Mouse (Mus musculus): ENCODE measurements at regions not wholly inside any gene's neighbourhood (a gene's known extent, or its start where the extent isn't known, plus 50 kb on each side); places are given as distances from the start of the nearest gene placed in this dataset.

DNA sequence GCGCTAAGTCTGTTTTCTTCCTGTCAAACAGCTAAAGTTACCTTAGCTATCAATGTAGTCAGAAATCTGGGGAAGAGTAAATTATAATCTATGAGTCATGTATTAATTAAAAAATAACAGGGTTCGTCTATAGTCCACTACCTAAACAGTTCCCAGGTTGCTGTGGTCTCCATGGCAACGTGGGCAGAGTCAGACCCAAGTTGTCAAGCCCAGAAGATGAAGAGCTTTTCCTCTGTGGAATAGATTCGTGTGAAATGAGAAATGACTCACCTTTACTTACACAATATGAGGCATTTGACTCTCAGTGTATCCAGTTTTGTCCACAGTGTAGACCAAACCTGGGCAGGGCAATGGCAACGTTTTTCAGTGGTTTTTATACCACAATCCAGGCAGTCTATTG, 149.2 kb downstream of the Tmem17 start:
- ATAC-seq (ENCODE audit: low FRiP score, low TSS enrichment) (no peak), DNase-seq (peak; percentile 39)
- H3K36me3 ChIP-seq (ENCODE audit: control insufficient read depth, insufficient read depth, low read length), result no peaks in the 10 kb centered on the region
- no peaks in the 10 kb centered on the region for H3K27me3 ChIP-seq (ENCODE audit: control insufficient read depth, insufficient read depth, low read length)
- H3K4me1 ChIP-seq (ENCODE audit: control insufficient read depth, insufficient read depth, low read length), result no peaks in the 10 kb centered on the region
- no peak overlapping the region for H3K27ac ChIP-seq (replicated peaks; ENCODE audit: low read depth, low read length)
- H3K4me2 ChIP-seq (ENCODE audit: low read length), result no peak overlapping the region
- no peak overlapping the region for H3K9ac ChIP-seq (replicated peaks; ENCODE audit: low read length)
- no peaks in the 10 kb centered on the region for H3K9me3 ChIP-seq (ENCODE audit: control insufficient read depth, low read length)
- H3K4me3 ChIP-seq (replicated peaks; ENCODE audit: low read depth, low read length), result no peak overlapping the region
- WGBS, result 52% methylated on average over 5 of the region's 5 CpGs

- DNase-seq (no peak), ATAC-seq (ENCODE audit: low FRiP score, low TSS enrichment) (peak; percentile 39; the same call in 1 of the 2 replicates)
- Histone ChIP-seq H3K4me1 (ENCODE audit: control insufficient read depth, insufficient read depth, low read length) (no peaks in the 10 kb centered on the region), H3K4me3 (replicated peaks; ENCODE audit: low read depth, low read length) (no peak overlapping the region), H3K27me3 (ENCODE audit: control insufficient read depth, insufficient read depth, low read length) (no peaks in the 10 kb centered on the region), H3K9me3 (ENCODE audit: control insufficient read depth, low read length) (no peaks in the 10 kb centered on the region), H3K9ac (replicated peaks; ENCODE audit: low read length) (no peak overlapping the region), H3K27ac (replicated peaks; ENCODE audit: low read depth, low read length) (no peak overlapping the region), H3K4me2 (ENCODE audit: low read length) (no peak overlapping the region), H3K36me3 (ENCODE audit: control insufficient read depth, insufficient read depth, low read length) (no peaks in the 10 kb centered on the region)
- WGBS, result 57% methylated on average over 11 of the region's 12 CpGs
Observed at GRCm38 (mm10) chr11:22661713-22662551, 150.0 kb downstream of the Tmem17 start.

GRCm38 (mm10) chr11:22665978-22666377, 154.1 kb downstream of the Tmem17 start:
- 62% methylated on average over 4 of the region's 4 CpGs for WGBS

DNA sequence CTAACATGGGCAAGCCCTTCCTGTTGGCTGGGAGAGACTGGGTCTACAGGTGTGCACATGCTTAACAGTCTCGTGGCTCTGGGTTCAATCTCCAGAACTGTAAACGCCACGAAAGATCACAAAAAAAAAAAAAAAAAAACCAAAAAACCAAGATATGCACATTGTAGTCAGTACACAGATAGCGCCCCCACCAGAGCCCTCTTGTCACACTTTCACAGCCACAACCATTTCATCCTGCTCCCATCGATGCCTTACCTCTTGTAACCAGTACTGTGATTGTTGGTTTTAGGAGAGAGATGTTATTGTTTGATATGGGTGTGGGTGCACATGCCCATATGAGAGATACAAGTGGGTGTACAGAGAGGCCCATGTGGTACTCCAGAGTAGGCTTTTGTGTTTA, 154.5 kb downstream of the Tmem17 start:
- Histone ChIP-seq H3K36me3 (ENCODE audit: control insufficient read depth, insufficient read depth, low read length) (no peaks in the 10 kb centered on the region), H3K27me3 (ENCODE audit: control insufficient read depth, insufficient read depth, low read length) (no peaks in the 10 kb centered on the region), H3K9ac (replicated peaks; ENCODE audit: low read length) (no peak overlapping the region), H3K9me3 (ENCODE audit: control insufficient read depth, low read length) (no peaks in the 10 kb centered on the region), H3K4me2 (ENCODE audit: low read length) (no peak overlapping the region), H3K4me3 (replicated peaks; ENCODE audit: low read depth, low read length) (no peak overlapping the region), H3K27ac (replicated peaks; ENCODE audit: low read depth, low read length) (no peak overlapping the region), H3K4me1 (ENCODE audit: control insufficient read depth, insufficient read depth, low read length) (peaks cover under 1% of the 10 kb centered on the region; the same call in 1 of the 2 replicates)
- DNase-seq (no peak), ATAC-seq (ENCODE audit: low FRiP score, low TSS enrichment) (no peak)
- 89% methylated on average over 5 of the region's 5 CpGs for WGBS

More at GRCm38 (mm10) chr11:22665978-22666377, 154.1 kb downstream of the Tmem17 start:
- Histone ChIP-seq H3K4me1 (ENCODE audit: control insufficient read depth, insufficient read depth, low read length) (no peaks in the 10 kb centered on the region), H3K4me2 (ENCODE audit: low read length) (no peak overlapping the region), H3K36me3 (ENCODE audit: control insufficient read depth, insufficient read depth, low read length) (no peaks in the 10 kb centered on the region), H3K9me3 (ENCODE audit: control insufficient read depth, low read length) (no peaks in the 10 kb centered on the region), H3K9ac (replicated peaks; ENCODE audit: low read length) (no peak overlapping the region), H3K27me3 (ENCODE audit: control insufficient read depth, insufficient read depth, low read length) (no peaks in the 10 kb centered on the region), H3K27ac (replicated peaks; ENCODE audit: low read depth, low read length) (no peak overlapping the region), H3K4me3 (replicated peaks; ENCODE audit: low read depth, low read length) (no peak overlapping the region)
- DNase-seq (no peak), ATAC-seq (ENCODE audit: low FRiP score, low TSS enrichment) (no peak)

GRCm38 (mm10) chr11:22668220-22668619, 156.3 kb downstream of the Tmem17 start:
- Histone ChIP-seq H3K27me3 (ENCODE audit: control insufficient read depth, insufficient read depth, low read length) (no peaks in the 10 kb centered on the region), H3K9ac (replicated peaks; ENCODE audit: low read length) (no peak overlapping the region), H3K27ac (replicated peaks; ENCODE audit: low read depth, low read length) (no peak overlapping the region), H3K9me3 (ENCODE audit: control insufficient read depth, low read length) (no peaks in the 10 kb centered on the region), H3K4me3 (replicated peaks; ENCODE audit: low read depth, low read length) (no peak overlapping the region), H3K4me2 (ENCODE audit: low read length) (no peak overlapping the region), H3K4me1 (ENCODE audit: control insufficient read depth, insufficient read depth, low read length) (peaks cover 13% of the 10 kb centered on the region), H3K36me3 (ENCODE audit: control insufficient read depth, insufficient read depth, low read length) (no peaks in the 10 kb centered on the region)
- DNase-seq (no peak), ATAC-seq (ENCODE audit: low FRiP score, low TSS enrichment) (no peak)
- 74% methylated on average over 2 of the region's 2 CpGs for WGBS

- no peak for DNase-seq
- no peak overlapping the region for H3K27ac ChIP-seq (replicated peaks; ENCODE audit: low read depth, low read length)
- WGBS, result 74% methylated on average over 4 of the region's 4 CpGs
- no peak overlapping the region for H3K4me3 ChIP-seq (replicated peaks; ENCODE audit: low read depth, low read length)
- no peak overlapping the region for H3K4me2 ChIP-seq (ENCODE audit: low read length)
- H3K4me1 ChIP-seq (ENCODE audit: control insufficient read depth, insufficient read depth, low read length), result peaks cover 13% of the 10 kb centered on the region
- no peaks in the 10 kb centered on the region for H3K36me3 ChIP-seq (ENCODE audit: control insufficient read depth, insufficient read depth, low read length)
- no peak for ATAC-seq (ENCODE audit: low FRiP score, low TSS enrichment)
- no peaks in the 10 kb centered on the region for H3K9me3 ChIP-seq (ENCODE audit: control insufficient read depth, low read length)
- no peak overlapping the region for H3K9ac ChIP-seq (replicated peaks; ENCODE audit: low read length)
- no peaks in the 10 kb centered on the region for H3K27me3 ChIP-seq (ENCODE audit: control insufficient read depth, insufficient read depth, low read length)
Observed at GRCm38 (mm10) chr11:22669267-22669666, 157.4 kb downstream of the Tmem17 start.

GRCm38 (mm10) chr11:22671791-22672490, 160.1 kb downstream of the Tmem17 start:
- WGBS, result 25% methylated on average over 5 of the region's 5 CpGs
- Histone ChIP-seq H3K27me3 (ENCODE audit: control insufficient read depth, insufficient read depth, low read length) (no peaks in the 10 kb centered on the region), H3K9me3 (ENCODE audit: control insufficient read depth, low read length) (no peaks in the 10 kb centered on the region), H3K4me1 (ENCODE audit: control insufficient read depth, insufficient read depth, low read length) (peaks cover 13% of the 10 kb centered on the region), H3K4me2 (ENCODE audit: low read length) (no peak overlapping the region), H3K36me3 (ENCODE audit: control insufficient read depth, insufficient read depth, low read length) (no peaks in the 10 kb centered on the region), H3K4me3 (replicated peaks; ENCODE audit: low read depth, low read length) (no peak overlapping the region), H3K9ac (replicated peaks; ENCODE audit: low read length) (no peak overlapping the region), H3K27ac (replicated peaks; ENCODE audit: low read depth, low read length) (peak overlapping the region; percentile 77)
- DNase-seq (peak; percentile 76), ATAC-seq (ENCODE audit: low FRiP score, low TSS enrichment) (peak; percentile 89)

DNA sequence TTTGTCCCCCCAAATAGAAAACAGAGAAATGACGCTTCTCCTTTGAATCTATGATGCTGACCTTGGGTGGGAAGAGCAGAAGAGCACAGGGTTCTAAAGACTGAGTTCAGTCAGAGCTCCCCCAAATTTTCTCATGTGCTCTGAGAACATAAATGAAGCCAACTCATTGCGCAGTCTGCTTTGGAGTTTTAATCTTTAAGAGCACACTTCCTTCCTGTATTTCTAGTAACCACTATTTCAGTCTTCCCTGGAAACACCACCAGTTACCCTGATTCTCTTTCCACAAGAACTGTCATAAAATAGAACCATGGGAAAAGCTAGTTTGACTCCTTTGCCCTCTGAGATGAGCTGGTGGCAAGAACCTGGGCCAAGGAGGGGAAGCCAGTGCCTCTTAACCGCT, 163.2 kb downstream of the Tmem17 start:
- DNase-seq (no peak), ATAC-seq (ENCODE audit: low FRiP score, low TSS enrichment) (no peak)
- H3K27me3 ChIP-seq (ENCODE audit: control insufficient read depth, insufficient read depth, low read length), result no peaks in the 10 kb centered on the region
- H3K36me3 ChIP-seq (ENCODE audit: control insufficient read depth, insufficient read depth, low read length), result no peaks in the 10 kb centered on the region
- no peak overlapping the region for H3K9ac ChIP-seq (replicated peaks; ENCODE audit: low read length)
- H3K27ac ChIP-seq (replicated peaks; ENCODE audit: low read depth, low read length), result no peak overlapping the region
- no peak overlapping the region for H3K4me2 ChIP-seq (ENCODE audit: low read length)
- 91% methylated on average over 3 of the region's 3 CpGs for WGBS
- H3K4me1 ChIP-seq (ENCODE audit: control insufficient read depth, insufficient read depth, low read length), result peaks cover 13% of the 10 kb centered on the region
- H3K9me3 ChIP-seq (ENCODE audit: control insufficient read depth, low read length), result no peaks in the 10 kb centered on the region
- no peak overlapping the region for H3K4me3 ChIP-seq (replicated peaks; ENCODE audit: low read depth, low read length)

DNA sequence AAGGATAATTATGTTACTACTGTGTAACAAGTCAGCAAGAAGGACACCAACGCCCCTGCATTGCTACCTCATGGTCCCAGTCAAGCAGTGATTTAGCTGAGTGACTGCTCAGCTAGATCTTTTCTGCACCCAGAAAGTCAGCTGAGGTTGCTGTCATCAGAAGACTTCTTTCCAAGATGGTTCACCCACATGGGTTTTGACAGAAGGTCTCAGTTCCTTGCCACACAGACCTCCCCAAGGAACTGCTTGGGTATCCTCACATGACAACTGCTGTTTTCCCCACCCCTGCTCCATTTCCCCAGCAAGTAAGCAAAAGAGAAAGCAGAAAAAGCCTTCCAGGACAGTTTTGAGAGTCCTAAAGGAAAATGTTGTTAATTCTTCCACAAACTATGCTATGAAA, 163.9 kb downstream of the Tmem17 start:
- DNase-seq (no peak), ATAC-seq (ENCODE audit: low FRiP score, low TSS enrichment) (no peak)
- WGBS, result 91% methylated on average over 1 of the region's 1 CpGs
- Histone ChIP-seq H3K9me3 (ENCODE audit: control insufficient read depth, low read length) (no peaks in the 10 kb centered on the region), H3K4me3 (replicated peaks; ENCODE audit: low read depth, low read length) (no peak overlapping the region), H3K27ac (replicated peaks; ENCODE audit: low read depth, low read length) (no peak overlapping the region), H3K4me2 (ENCODE audit: low read length) (no peak overlapping the region), H3K36me3 (ENCODE audit: control insufficient read depth, insufficient read depth, low read length) (no peaks in the 10 kb centered on the region), H3K9ac (replicated peaks; ENCODE audit: low read length) (no peak overlapping the region), H3K27me3 (ENCODE audit: control insufficient read depth, insufficient read depth, low read length) (no peaks in the 10 kb centered on the region), H3K4me1 (ENCODE audit: control insufficient read depth, insufficient read depth, low read length) (peaks cover 13% of the 10 kb centered on the region)
